Mouse (Mus musculus) heart, embryonic 14.5 days (tissue): ENCODE results near the gene Nr1i3. TPM values are rescaled to one million over a fixed set of nuclear protein-coding genes. Genes with fewer than 3 reads are reported as not detected.

Experiments used
- ATAC-seq: fragments of 200-750 bp; cut with Nextera tagmentation; 2 replicates; pipeline ENCODE4 v1.8.0; 2017; ENCODE audit warnings: low read depth, moderate TSS enrichment; ENCODE audit not compliant: insufficient number of reproducible peaks, insufficient read depth, low FRiP score
- H3K27ac ChIP-seq, 2 experiments: fragments of 200-500 bp in 1 of 2; fragments of 300-500 bp in 1 of 2; sonication (generic) in 1 of 2; replicated peaks in 1 of 2; 2 replicates each; pipeline ENCODE4 v1.5.1; 2012 to 2014; ENCODE audit warnings: low read depth in 2 of 2, low read length in 2 of 2, control low read depth in 1 of 2, mild to moderate bottlenecking in 1 of 2, mixed read lengths in 1 of 2; ENCODE audit not compliant: control insufficient read depth in 1 of 2, insufficient read depth in 1 of 2
- H3K27me3 ChIP-seq: fragments of 300-500 bp; sonication (generic); 2 replicates; pipeline ENCODE4 v1.6.1; 2014; ENCODE audit warnings: mild to moderate bottlenecking, low read length, control low read depth; ENCODE audit not compliant: control insufficient read depth, insufficient read depth
- H3K36me3 ChIP-seq: fragments of 300-500 bp; sonication (generic); 2 replicates; pipeline ENCODE4 v1.6.1; 2014; ENCODE audit warnings: mild to moderate bottlenecking, control low read depth, low read length, mixed read lengths; ENCODE audit not compliant: control insufficient read depth, insufficient read depth
- H3K4me1 ChIP-seq, 2 experiments: fragments of 200-500 bp in 1 of 2; fragments of 300-500 bp in 1 of 2; sonication (generic) in 1 of 2; 2 replicates each; pipeline ENCODE4 v1.6.1; 2012 to 2014; ENCODE audit warnings: low read length in 2 of 2, control low read depth in 1 of 2, mixed read lengths in 1 of 2; ENCODE audit not compliant: control insufficient read depth in 2 of 2, insufficient read depth in 2 of 2
- H3K4me2 ChIP-seq: fragments of 300-500 bp; sonication (generic); 2 replicates; pipeline ENCODE4 v1.6.1; 2014; ENCODE audit warnings: mild to moderate bottlenecking, low read length
- H3K4me3 ChIP-seq, 2 experiments: fragments of 200-500 bp in 1 of 2; fragments of 300-500 bp in 1 of 2; sonication (generic) in 1 of 2; 2 replicates each; pipeline ENCODE4 v1.5.1; 2012 to 2014; ENCODE audit warnings: low read length in 2 of 2, mild to moderate bottlenecking in 2 of 2, control low read depth in 1 of 2, low read depth in 1 of 2, moderate library complexity in 1 of 2; ENCODE audit not compliant: control insufficient read depth in 1 of 2, insufficient read depth in 1 of 2
- H3K9ac ChIP-seq: fragments of 300-500 bp; sonication (generic); 2 replicates; pipeline ENCODE4 v1.6.1; 2014; ENCODE audit warnings: mild to moderate bottlenecking, low read length
- H3K9me3 ChIP-seq: fragments of 300-500 bp; sonication (generic); 2 replicates; pipeline ENCODE4 v1.6.1; 2016; ENCODE audit warnings: low read length, control low read depth; ENCODE audit not compliant: control insufficient read depth
- WGBS: fragments of 180-500 bp; shearing (Covaris S2); extraction: QIAGEN DNeasy Blood & Tissue Kit; methylation state at CpG from one replicate; pipeline ENCODE4 v1.1.7; 2014; 5-methylcytosine and 5-hydroxymethylcytosine counted together
- polyA plus RNA-seq: library from polyadenylated mRNA; unstranded; fragments of >200 nt; fragmentation: Nextera tagmentation; extraction: Ambion mirVana; gene quantifications from 2 replicates; pipeline ENCODE4 v1.2.1, GENCODE M21; 2014

Nr1i3 gene
- polyA plus RNA-seq, 1 experiment from 2014 or later: 0.28 TPM

DNA sequence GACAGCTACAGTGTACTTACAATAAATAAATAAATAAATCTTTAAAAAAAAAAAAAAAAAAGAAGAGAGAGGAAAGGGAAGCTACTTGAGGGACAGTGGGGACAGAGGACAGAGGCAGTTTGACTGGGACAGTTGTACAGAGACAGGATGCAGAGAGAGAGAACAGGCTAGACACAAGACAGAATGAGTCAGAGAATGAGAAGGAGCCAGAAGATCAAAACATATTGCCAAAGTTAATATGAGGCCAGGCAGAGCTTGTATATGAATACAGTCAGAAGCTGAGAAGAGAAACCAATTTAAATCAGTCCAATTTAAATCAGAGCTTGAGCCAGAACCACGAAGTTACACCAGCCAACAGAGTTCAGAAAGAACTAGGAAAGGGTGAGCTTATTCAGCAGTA is 54.6 kb downstream of the Nr1i3 start:
- WGBS: 63% methylated on average over 1 of the region's 1 CpGs
- H3K9ac ChIP-seq: no peak overlapping the region
- H3K36me3 ChIP-seq: peaks cover 11% of the 10 kb centered on the region
- no peak for ATAC-seq
- no peak overlapping the region for H3K4me3 ChIP-seq
- no peaks in the 10 kb centered on the region for H3K9me3 ChIP-seq
- H3K27ac ChIP-seq: no peak overlapping the region
- no peaks in the 10 kb centered on the region for H3K27me3 ChIP-seq
- no peak overlapping the region for H3K4me2 ChIP-seq
- peaks cover 6 to 22% of the 10 kb centered on the region in 2 experiments; a peak in 3 of 4 replicates for H3K4me1 ChIP-seq

GRCm38 (mm10) chr1:171269848-171270572 is 56.2 kb downstream of the Nr1i3 start, which contains the start of gene B4galt3:
B4galt3 (plus strand) TSS chr1:171270328.
- no peaks in the 10 kb centered on the region for H3K9me3 ChIP-seq
- peaks cover 28% of the 10 kb centered on the region for H3K36me3 ChIP-seq
- WGBS: 4% methylated on average over 36 of the region's 36 CpGs
- H3K4me3 ChIP-seq: peak within 1 kb of the TSS; percentile 77
- peak within 1 kb of the TSS; percentile 61 to 68 for H3K27ac ChIP-seq
- H3K27me3 ChIP-seq: no peaks in the 10 kb centered on the region
- peak; percentile 90 for ATAC-seq
- peaks cover 6 to 17% of the 10 kb centered on the region in 2 experiments; a peak in 3 of 4 replicates for H3K4me1 ChIP-seq
- peak within 1 kb of the TSS; percentile 82 for H3K4me2 ChIP-seq
- peak within 1 kb of the TSS; percentile 88 for H3K9ac ChIP-seq

Other genes with a start within 250 kb of the Nr1i3 start
- 0.82 and 1.1 TPM in 2 replicates for gene Fcgr2b, start 237.4 kb upstream of the Nr1i3 start, polyA plus RNA-seq
- 1.0 and 1.5 TPM in 2 replicates for gene Fcgr4, start 195.1 kb upstream of the Nr1i3 start, polyA plus RNA-seq
- 9.7 and 9.8 TPM in 2 replicates for gene Fcgr3, start 149.0 kb upstream of the Nr1i3 start, polyA plus RNA-seq
- gene Cfap126, start 100.1 kb upstream of the Nr1i3 start, polyA plus RNA-seq: 3.0 and 4.7 TPM in 2 replicates
- gene Sdhc, start 63.4 kb upstream of the Nr1i3 start, polyA plus RNA-seq: 622 and 642 TPM in 2 replicates
- not detected in 2 replicates for gene Mpz, start 63.3 kb upstream of the Nr1i3 start, polyA plus RNA-seq
- 58.8 TPM in 2 replicates for gene Pcp4l1, start 17.7 kb upstream of the Nr1i3 start, polyA plus RNA-seq
- gene Tomm40l, start 8.5 kb downstream of the Nr1i3 start, polyA plus RNA-seq: 54.2 and 58.4 TPM in 2 replicates
- 5.3 TPM in 2 replicates for gene Apoa2, start 11.1 kb downstream of the Nr1i3 start, polyA plus RNA-seq
- gene Fcer1g, start 20.4 kb downstream of the Nr1i3 start, polyA plus RNA-seq: 30.1 and 37.7 TPM in 2 replicates
- gene Adamts4, start 36.5 kb downstream of the Nr1i3 start, polyA plus RNA-seq: 2.8 and 3.0 TPM in 2 replicates
- gene Ndufs2, start 37.4 kb downstream of the Nr1i3 start, polyA plus RNA-seq: 541 and 561 TPM in 2 replicates
- gene B4galt3, start 56.4 kb downstream of the Nr1i3 start, polyA plus RNA-seq: 52.8 and 55.6 TPM in 2 replicates
- gene Ppox, start 67.2 kb downstream of the Nr1i3 start, polyA plus RNA-seq: 42.9 and 44.8 TPM in 2 replicates
- 43.2 and 45.5 TPM in 2 replicates for gene Usp21, start 74.0 kb downstream of the Nr1i3 start, polyA plus RNA-seq
- gene Ufc1, start 81.1 kb downstream of the Nr1i3 start, polyA plus RNA-seq: 96.0 and 111 TPM in 2 replicates
- gene Dedd, start 115.2 kb downstream of the Nr1i3 start, polyA plus RNA-seq: 31.4 and 42.4 TPM in 2 replicates
- 28.4 and 31.8 TPM in 2 replicates for gene Nit1, start 131.7 kb downstream of the Nr1i3 start, polyA plus RNA-seq
- 34.3 and 42.2 TPM in 2 replicates for gene Pfdn2, start 131.7 kb downstream of the Nr1i3 start, polyA plus RNA-seq
- 0.63 and 1.0 TPM in 2 replicates for gene Klhdc9, start 146.8 kb downstream of the Nr1i3 start, polyA plus RNA-seq
- 0.12 TPM in 1 of 2 replicates, not detected in the other for gene Nectin4, start 156.1 kb downstream of the Nr1i3 start, polyA plus RNA-seq
- gene Arhgap30, start 175.0 kb downstream of the Nr1i3 start, polyA plus RNA-seq: 0.54 and 0.62 TPM in 2 replicates
- gene Usf1, start 197.3 kb downstream of the Nr1i3 start, polyA plus RNA-seq: 46.7 and 58.5 TPM in 2 replicates
- gene Tstd1, start 204.9 kb downstream of the Nr1i3 start, polyA plus RNA-seq: 1.5 and 2.1 TPM in 2 replicates
- gene F11r, start 223.6 kb downstream of the Nr1i3 start, polyA plus RNA-seq: 70.9 and 74.7 TPM in 2 replicates